Mouse (Mus musculus) heart, embryonic 11.5 days (tissue): ENCODE measurements around the gene 4921536K21Rik. TPM values are rescaled to one million over a fixed set of nuclear protein-coding genes. Genes with fewer than 3 reads are reported as not detected.

Experiments used
- ATAC-seq: fragments of 200-750 bp; cut with Nextera tagmentation; replicated peaks from 2 replicates; pipeline ENCODE4 v1.8.0; 2017; ENCODE audit warnings: moderate library complexity; ENCODE audit not compliant: insufficient number of reproducible peaks, low FRiP score, low TSS enrichment
- H3K27ac ChIP-seq: fragments of 300-500 bp; sonication (generic); 2 replicates; pipeline ENCODE4 v1.5.1; 2014; ENCODE audit warnings: mild to moderate bottlenecking, low read depth, low read length
- H3K27me3 ChIP-seq: fragments of 300-500 bp; sonication (generic); 2 replicates; pipeline ENCODE4 v1.6.1; 2014; ENCODE audit warnings: mild to moderate bottlenecking, low read length, mixed read lengths; ENCODE audit not compliant: control insufficient read depth, insufficient read depth
- H3K36me3 ChIP-seq: fragments of 300-500 bp; sonication (generic); 2 replicates; pipeline ENCODE4 v1.6.1; 2014; ENCODE audit warnings: mild to moderate bottlenecking, low read length, moderate library complexity, mixed read lengths; ENCODE audit not compliant: control insufficient read depth, insufficient read depth
- H3K4me1 ChIP-seq: fragments of 300-500 bp; sonication (generic); 2 replicates; pipeline ENCODE4 v1.6.1; 2014; ENCODE audit warnings: low read length; ENCODE audit not compliant: control insufficient read depth, insufficient read depth
- H3K4me2 ChIP-seq: fragments of 300-500 bp; sonication (generic); 2 replicates; pipeline ENCODE4 v1.6.1; 2014; ENCODE audit warnings: mild to moderate bottlenecking, moderate library complexity
- H3K4me3 ChIP-seq: fragments of 300-500 bp; sonication (generic); 2 replicates; pipeline ENCODE4 v1.5.1; 2014; ENCODE audit warnings: low read depth, low read length
- H3K9ac ChIP-seq: fragments of 300-500 bp; sonication (generic); 2 replicates; pipeline ENCODE4 v1.6.1; 2014; ENCODE audit warnings: mild to moderate bottlenecking, low read depth, low read length, moderate library complexity
- H3K9me3 ChIP-seq: fragments of 300-500 bp; sonication (generic); replicated peaks from 2 replicates; pipeline ENCODE4 v1.6.1; 2016; ENCODE audit warnings: low read length; ENCODE audit not compliant: control insufficient read depth
- WGBS: fragments of 180-500 bp; shearing (Covaris S2); extraction: QIAGEN DNeasy Blood & Tissue Kit; methylation state at CpG from one replicate; pipeline ENCODE4 v1.1.7; 2014; ENCODE audit not compliant: insufficient replicate concordance; 5-methylcytosine and 5-hydroxymethylcytosine counted together
- polyA plus RNA-seq: library from polyadenylated mRNA; unstranded; fragments of >200 nt; fragmentation: Nextera tagmentation; extraction: Ambion mirVana; gene quantifications from 2 replicates; pipeline ENCODE4 v1.2.1, GENCODE M21; 2014

The 4921536K21Rik gene
- polyA plus RNA-seq, 1 experiment from 2014 or later = not detected

- H3K9me3 ChIP-seq = no peaks in the 10 kb centered on the region
- no peaks in the 10 kb centered on the region for H3K36me3 ChIP-seq
- no peak overlapping the region for H3K27ac ChIP-seq
- H3K27me3 ChIP-seq = no peaks in the 10 kb centered on the region
- H3K4me1 ChIP-seq = peaks cover 11% of the 10 kb centered on the region; the same call in 1 of the 2 replicates
- H3K4me3 ChIP-seq = no peak overlapping the region
- 62% methylated on average over 2 of the region's 2 CpGs for whole genome bisulfite sequencing
- no peak overlapping the region for H3K9ac ChIP-seq
- H3K4me2 ChIP-seq = no peak overlapping the region
- no peak for ATAC-seq
These were observed 48.5 kb downstream of the 4921536K21Rik start for GRCm38 (mm10) chr11:3846351-3846750.

GRCm38 (mm10) chr11:3843943-3844734 lies 50.8 kb downstream of the 4921536K21Rik start:
- Histone ChIP-seq H3K4me2 (no peak overlapping the region), H3K9me3 (no peaks in the 10 kb centered on the region), H3K4me3 (no peak overlapping the region), H3K4me1 (peaks cover 11% of the 10 kb centered on the region; the same call in 1 of the 2 replicates), H3K36me3 (no peaks in the 10 kb centered on the region), H3K9ac (no peak overlapping the region), H3K27me3 (no peaks in the 10 kb centered on the region), H3K27ac (no peak overlapping the region)
- ATAC-seq = no peak
- WGBS = 61% methylated on average over 17 of the region's 17 CpGs

Other genes starting within 250 kb of the 4921536K21Rik start
- 19.6 and 22.2 TPM in 2 replicates for gene Morc2a, start 245.9 kb downstream of the 4921536K21Rik start, polyA plus RNA-seq
- gene Osbp2, start 31.2 kb downstream of the 4921536K21Rik start, polyA plus RNA-seq = 0.13 and 0.23 TPM in 2 replicates
- 11.9 and 12.2 TPM in 2 replicates for gene Dusp18, start 142 bp upstream of the 4921536K21Rik start, polyA plus RNA-seq
- gene Slc35e4, start 19.6 kb upstream of the 4921536K21Rik start, polyA plus RNA-seq = 2.9 and 3.0 TPM in 2 replicates
- gene Tcn2, start 37.1 kb upstream of the 4921536K21Rik start, polyA plus RNA-seq = 71.2 and 72.5 TPM in 2 replicates
- gene Pes1, start 68.9 kb upstream of the 4921536K21Rik start, polyA plus RNA-seq = 48.2 and 51.5 TPM in 2 replicates
- gene 4930556J24Rik, start 81.7 kb upstream of the 4921536K21Rik start, polyA plus RNA-seq = 0.17 and 0.18 TPM in 2 replicates
- 0.14 and 0.19 TPM in 2 replicates for gene Gal3st1, start 88.5 kb upstream of the 4921536K21Rik start, polyA plus RNA-seq
- not detected in 2 replicates for gene Sec14l4, start 136.4 kb upstream of the 4921536K21Rik start, polyA plus RNA-seq
- not detected in 2 replicates for gene Sec14l3, start 169.7 kb upstream of the 4921536K21Rik start, polyA plus RNA-seq
- 20.8 and 21.0 TPM in 2 replicates for gene Mtfp1, start 200.3 kb upstream of the 4921536K21Rik start, polyA plus RNA-seq
- gene Sec14l2, start 228.3 kb upstream of the 4921536K21Rik start, polyA plus RNA-seq = 0.93 and 1.1 TPM in 2 replicates
- 13.7 and 15.3 TPM in 2 replicates for gene Rnf215, start 240.1 kb upstream of the 4921536K21Rik start, polyA plus RNA-seq